Mouse (Mus musculus) MEL (cell line): ENCODE results near the gene Cep95. TPM values are rescaled to one million over a fixed set of nuclear protein-coding genes. Genes with fewer than 3 reads are reported as not detected.

Experiments
- DNase-seq: peaks from one replicate; pipeline ENCODE4 v3.0.0; 2011; ENCODE audit warnings: low read depth, low spot score
- H3K27ac ChIP-seq: 2 replicates; pipeline ENCODE4 v1.5.1; 2012; ENCODE audit warnings: low read depth, mild to moderate bottlenecking, control low read depth, low read length, moderate library complexity; ENCODE audit not compliant: control insufficient read depth
- H3K27me3 ChIP-seq, 2 experiments: fragments of 150-350 bp in 1 of 2; sonication (generic) in 1 of 2; 2 replicates each; pipeline ENCODE4 v1.6.1; 2012; ENCODE audit warnings: low read length in 2 of 2, mild to moderate bottlenecking in 2 of 2, improper control_type of control experiment in 1 of 2, moderate library complexity in 1 of 2; ENCODE audit not compliant: insufficient read depth in 2 of 2, control insufficient read depth in 1 of 2
- H3K36me3 ChIP-seq, 2 experiments: 2 replicates each; pipeline ENCODE4 v1.6.1; 2012 to 2014; ENCODE audit warnings: low read length in 2 of 2, improper control_type of control experiment in 1 of 2, inconsistent platforms in 1 of 2, mild to moderate bottlenecking in 1 of 2; ENCODE audit not compliant: insufficient read depth in 2 of 2, control insufficient read depth in 1 of 2
- H3K4me1 ChIP-seq, 2 experiments: fragments of 150-350 bp in 1 of 2; sonication (generic) in 1 of 2; 2 replicates each; pipeline ENCODE4 v1.6.1; 2012; ENCODE audit warnings: low read length in 2 of 2, improper control_type of control experiment in 1 of 2, mild to moderate bottlenecking in 1 of 2; ENCODE audit not compliant: insufficient read depth in 2 of 2, control insufficient read depth in 1 of 2
- H3K4me3 ChIP-seq, 2 experiments: fragments of 150-350 bp in 1 of 2; sonication (generic) in 1 of 2; 2 replicates each; pipeline ENCODE4 v1.5.1; 2012; ENCODE audit warnings: low read depth in 2 of 2, low read length in 2 of 2, mild to moderate bottlenecking in 2 of 2, moderate library complexity in 2 of 2, control low read depth in 1 of 2, improper control_type of control experiment in 1 of 2; ENCODE audit not compliant: control insufficient read depth in 1 of 2, insufficient read depth in 1 of 2
- H3K79me2 ChIP-seq: 2 replicates; pipeline ENCODE4 v1.6.1; 2012; ENCODE audit warnings: mild to moderate bottlenecking, low read length, moderate library complexity; ENCODE audit not compliant: control insufficient read depth, poor library complexity, insufficient read depth
- H3K9ac ChIP-seq: 2 replicates; pipeline ENCODE4 v1.6.1; 2012; ENCODE audit warnings: low read depth, mild to moderate bottlenecking, control low read depth, low read length, moderate library complexity; ENCODE audit not compliant: control insufficient read depth, poor library complexity, severe bottlenecking
- H3K9me3 ChIP-seq: fragments of 150-350 bp; sonication (generic); replicated peaks from 2 replicates; pipeline ENCODE4 v1.6.1; 2012; ENCODE audit warnings: mild to moderate bottlenecking, low read length, improper control_type of control experiment, moderate library complexity; ENCODE audit not compliant: insufficient read depth
- BHLHE40 ChIP-seq: IDR thresholded peaks from 2 replicates; pipeline ENCODE4 v1.6.1; 2012; ENCODE audit warnings: low read depth, mild to moderate bottlenecking, inconsistent platforms, low read length, improper control_type of control experiment, borderline replicate concordance
- CHD1 ChIP-seq: IDR thresholded peaks from 2 replicates; pipeline ENCODE4 v1.6.1; 2012; ENCODE audit warnings: low read depth, mild to moderate bottlenecking, inconsistent platforms, low read length, improper control_type of control experiment
- CHD2 ChIP-seq: IDR thresholded peaks from 2 replicates; pipeline ENCODE4 v1.6.1; 2011; ENCODE audit warnings: low read length, improper control_type of control experiment
- E2F4 ChIP-seq: IDR thresholded peaks from 2 replicates; pipeline ENCODE4 v1.6.1; 2011; ENCODE audit warnings: low read depth, low read length, improper control_type of control experiment, borderline replicate concordance
- ELF1 ChIP-seq: IDR thresholded peaks from 2 replicates; pipeline ENCODE4 v1.6.1; 2014; ENCODE audit warnings: low read depth, mild to moderate bottlenecking, inconsistent platforms, low read length, improper control_type of control experiment, moderate library complexity
- GABPA ChIP-seq: IDR thresholded peaks from 2 replicates; pipeline ENCODE4 v1.6.1; 2012; ENCODE audit warnings: low read depth, mild to moderate bottlenecking, inconsistent platforms, low read length, improper control_type of control experiment, moderate library complexity
- GATA1 ChIP-seq: IDR thresholded peaks from 2 replicates; pipeline ENCODE4 v1.6.1; 2011; ENCODE audit warnings: low read depth, low read length, improper control_type of control experiment
- JUND ChIP-seq: IDR thresholded peaks from 2 replicates; pipeline ENCODE4 v1.6.1; 2011; ENCODE audit warnings: low read depth, mild to moderate bottlenecking, improper control_type of control experiment, low read length
- KAT2A ChIP-seq: conservative IDR thresholded peaks from 2 replicates; pipeline ENCODE4 v1.6.1; 2012; ENCODE audit warnings: low read depth, low read length, improper control_type of control experiment, inconsistent platforms
- MAFK ChIP-seq: IDR thresholded peaks from 2 replicates; pipeline ENCODE4 v1.6.1; 2011; ENCODE audit warnings: low read depth, mild to moderate bottlenecking, low read length, improper control_type of control experiment, borderline replicate concordance
- MAX ChIP-seq: IDR thresholded peaks from 2 replicates; pipeline ENCODE4 v1.6.1; 2011; ENCODE audit warnings: low read length, improper control_type of control experiment
- MAZ ChIP-seq: IDR thresholded peaks from 2 replicates; pipeline ENCODE4 v1.6.1; 2012; ENCODE audit warnings: low read depth, mild to moderate bottlenecking, inconsistent platforms, low read length, improper control_type of control experiment
- MEF2A ChIP-seq: IDR thresholded peaks from 2 replicates; pipeline ENCODE4 v1.6.1; 2014; ENCODE audit warnings: low read depth, mild to moderate bottlenecking, inconsistent platforms, low read length, improper control_type of control experiment; ENCODE audit not compliant: poor library complexity, insufficient replicate concordance, severe bottlenecking; ENCODE audit errors: extremely low read depth
- MXI1 ChIP-seq: IDR thresholded peaks from 2 replicates; pipeline ENCODE4 v1.6.1; 2011; ENCODE audit warnings: mild to moderate bottlenecking, low read depth, low read length, improper control_type of control experiment
- MYB ChIP-seq: IDR thresholded peaks from 2 replicates; pipeline ENCODE4 v1.6.1; 2011; ENCODE audit warnings: mild to moderate bottlenecking, low read depth, low read length, improper control_type of control experiment
- MYC ChIP-seq: IDR thresholded peaks from 2 replicates; pipeline ENCODE4 v1.6.1; 2011; ENCODE audit warnings: low read depth, mild to moderate bottlenecking, low read length, improper control_type of control experiment, moderate library complexity
- NELFE ChIP-seq: IDR thresholded peaks from 2 replicates; pipeline ENCODE4 v1.6.1; 2011; ENCODE audit warnings: low read depth, low read length, improper control_type of control experiment
- NRF1 ChIP-seq: IDR thresholded peaks from 2 replicates; pipeline ENCODE4 v1.6.1; 2014; ENCODE audit warnings: low read depth, mild to moderate bottlenecking, inconsistent platforms, low read length, improper control_type of control experiment, moderate library complexity; ENCODE audit not compliant: poor library complexity, insufficient read depth, severe bottlenecking
- RAD21 ChIP-seq: IDR thresholded peaks from 2 replicates; pipeline ENCODE4 v1.6.1; 2011; ENCODE audit warnings: mild to moderate bottlenecking, low read depth, low read length, improper control_type of control experiment
- RCOR1 ChIP-seq: IDR thresholded peaks from 2 replicates; pipeline ENCODE4 v1.6.1; 2012; ENCODE audit warnings: low read depth, mild to moderate bottlenecking, inconsistent platforms, low read length, improper control_type of control experiment
- SIN3A ChIP-seq: IDR thresholded peaks from 2 replicates; pipeline ENCODE4 v1.6.1; 2012; ENCODE audit warnings: low read length, improper control_type of control experiment, inconsistent platforms
- SMC3 ChIP-seq: IDR thresholded peaks from 2 replicates; pipeline ENCODE4 v1.6.1; 2011; ENCODE audit warnings: low read depth, low read length, improper control_type of control experiment
- TAL1 ChIP-seq: IDR thresholded peaks from 2 replicates; pipeline ENCODE4 v1.6.1; 2012; ENCODE audit warnings: mild to moderate bottlenecking, inconsistent platforms, low read length, moderate library complexity, mixed read lengths
- TBP ChIP-seq: IDR thresholded peaks from 2 replicates; pipeline ENCODE4 v1.8.0; 2011; ENCODE audit warnings: low read depth, low read length, improper control_type of control experiment
- TCF12 ChIP-seq: IDR thresholded peaks from 2 replicates; pipeline ENCODE4 v1.6.1; 2014; ENCODE audit warnings: low read depth, mild to moderate bottlenecking, inconsistent platforms, low read length, improper control_type of control experiment, moderate library complexity
- UBTF ChIP-seq: IDR thresholded peaks from 2 replicates; pipeline ENCODE4 v1.6.1; 2012; ENCODE audit warnings: low read depth, mild to moderate bottlenecking, inconsistent platforms, low read length, improper control_type of control experiment, moderate library complexity, borderline replicate concordance; ENCODE audit not compliant: insufficient read depth
- USF1 ChIP-seq: IDR thresholded peaks from 2 replicates; pipeline ENCODE4 v1.6.1; 2014; ENCODE audit warnings: low read depth, mild to moderate bottlenecking, inconsistent platforms, low read length, improper control_type of control experiment, moderate library complexity
- ZKSCAN1 ChIP-seq: IDR thresholded peaks from 2 replicates; pipeline ENCODE4 v1.6.1; 2012; ENCODE audit warnings: low read depth, mild to moderate bottlenecking, inconsistent platforms, low read length, improper control_type of control experiment, moderate library complexity
- ZMIZ1 ChIP-seq: IDR thresholded peaks from 2 replicates; pipeline ENCODE4 v1.6.1; 2012; ENCODE audit warnings: low read depth, mild to moderate bottlenecking, inconsistent platforms, low read length, improper control_type of control experiment, moderate library complexity
- polyA plus RNA-seq, 2 experiments: library from polyadenylated mRNA; stranded (reverse) in 1 of 2; unstranded in 1 of 2; fragments of >175 nt in 1 of 2; fragments of >200 nt in 1 of 2; gene quantifications; 2 replicates each; pipeline versions ENCODE4 v1.2.1 to v1.2.4; 2012; ENCODE audit warnings: low replicate concordance in 2 of 2, low read depth in 1 of 2; ENCODE audit not compliant: insufficient read length in 2 of 2, insufficient read depth in 1 of 2, missing spikeins in 1 of 2
- total RNA-seq: library from RNA; depleted of rRNA; stranded (reverse); fragments of 300-350 nt; gene quantifications from 2 replicates; pipeline ENCODE4 v1.2.3, GENCODE M21; 2012

Cep95 gene
- total and polyA plus RNA-seq, 3 experiments = 11.6 to 12.9 TPM; not detected in 1

DNA sequence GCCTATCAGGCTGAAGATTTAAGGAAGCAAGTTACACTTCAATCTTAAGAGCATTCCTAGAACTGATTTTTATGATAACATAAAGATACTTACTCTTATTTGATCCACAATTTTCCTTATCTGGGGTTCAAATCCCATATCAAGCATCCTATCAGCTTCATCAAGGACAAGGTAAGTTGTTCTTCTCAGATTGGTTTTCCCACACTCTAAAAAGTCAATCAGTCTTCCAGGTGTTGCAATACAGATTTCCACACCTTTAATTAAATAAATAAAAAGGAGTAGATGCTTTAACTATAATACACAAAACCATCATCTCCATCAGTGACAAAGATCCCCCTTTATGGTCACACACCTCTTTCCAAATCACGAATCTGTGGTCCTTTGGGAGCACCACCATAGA lies 4.0 kb upstream of the Cep95 start:
- H3K4me3 ChIP-seq = no peak overlapping the region; a peak in 1 of 4 replicates
- TF ChIP-seq TCF12 = no peak
- TF ChIP-seq MAZ = no peak
- TF ChIP-seq ZMIZ1 = no peak
- TF ChIP-seq NRF1 = no peak
- H3K36me3 ChIP-seq = peaks cover 49 to 62% of the 10 kb centered on the region in 2 experiments
- H3K27ac ChIP-seq = no peak overlapping the region
- peaks cover 46% of the 10 kb centered on the region for H3K79me2 ChIP-seq
- H3K27me3 ChIP-seq = no peaks in the 10 kb centered on the region
- no peak for DNase-seq
- peaks cover under 1 to 9% of the 10 kb centered on the region in 2 experiments; a peak in 3 of 4 replicates for H3K4me1 ChIP-seq
- no peaks in the 10 kb centered on the region for H3K9me3 ChIP-seq
- H3K9ac ChIP-seq = no peak overlapping the region; the same call in 1 of the 2 replicates

DNA sequence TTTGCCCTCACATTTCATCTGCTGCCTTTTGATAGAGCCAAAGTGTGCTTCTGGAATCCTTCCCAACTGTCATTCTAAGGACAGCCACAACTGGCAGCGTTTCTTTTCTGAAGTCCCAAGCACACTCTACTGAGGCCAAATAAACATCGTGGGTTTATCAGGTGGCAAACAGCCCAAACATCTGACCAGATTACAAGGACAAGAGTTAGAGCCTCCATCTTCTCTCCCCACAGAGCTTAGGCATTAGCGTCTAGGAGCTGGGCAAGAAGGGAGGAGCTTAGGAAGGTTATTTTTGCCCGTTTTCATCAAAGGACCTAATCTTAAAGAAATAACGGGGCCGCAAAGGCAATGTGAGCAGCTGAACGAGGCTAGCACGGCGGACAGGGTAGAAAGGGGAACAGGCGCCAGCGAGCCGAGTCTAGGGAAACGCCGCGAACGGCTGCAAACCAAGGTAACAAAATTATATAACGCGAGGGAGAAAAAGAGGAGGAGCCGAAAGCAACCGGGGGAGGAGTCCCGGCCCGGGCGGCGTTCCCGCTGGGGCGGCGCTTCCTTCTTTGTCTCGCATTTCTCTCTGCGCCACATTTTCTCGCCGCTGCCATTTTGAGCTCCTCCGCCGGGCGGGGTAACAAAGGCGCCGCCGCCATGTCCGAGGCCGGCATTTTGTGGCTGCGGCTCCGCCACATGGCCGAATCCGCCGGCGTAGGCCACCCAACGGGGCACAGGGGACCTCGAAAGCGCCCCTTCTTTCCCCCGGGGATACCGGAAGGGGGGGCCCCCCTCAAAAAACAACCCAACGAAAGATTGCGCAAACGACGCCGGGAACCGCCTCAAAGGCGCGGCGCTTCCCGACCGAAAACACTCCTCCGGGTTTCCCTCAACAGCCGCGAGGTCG lies 1.7 kb upstream of the Cep95 start:
- Histone ChIP-seq H3K36me3 (peaks cover 45 to 53% of the 10 kb centered on the region in 2 experiments), H3K4me1 (peaks cover 3 to 9% of the 10 kb centered on the region in 2 experiments), H3K4me3 (peak overlapping the region; percentile 82 to 86), H3K27ac (peak overlapping the region; percentile 91), H3K9ac (peak overlapping the region; percentile 96), H3K9me3 (no peaks in the 10 kb centered on the region), H3K79me2 (peaks cover 50% of the 10 kb centered on the region), H3K27me3 (no peaks in the 10 kb centered on the region)
- DNase-seq = peak; percentile 94
- TF ChIP-seq MYB (no peak), CHD1 (0 out of 2 replicates have a peak, but pooled peaks have one; percentile 70), UBTF (peak; percentile 59; the same call in 1 of the 2 replicates), MAX (peak; percentile 56; the same call in 1 of the 2 replicates), MEF2A (no peak), USF1 (peak; percentile 34; the same call in 1 of the 2 replicates), TAL1 (no peak), NRF1 (0 out of 2 replicates have a peak, but pooled peaks have one; percentile 1), SIN3A (peak; percentile 85), TBP (peak; percentile 91), MXI1 (peak; percentile 81), ELF1 (peak; percentile 80), SMC3 (peak; percentile 14; the same call in 1 of the 2 replicates), RAD21 (no peak), RCOR1 (peak; percentile 44), KAT2A (peak; percentile 32; the same call in 1 of the 2 replicates), GABPA (no peak), ZKSCAN1 (no peak), NELFE (peak; percentile 64), GATA1 (no peak), MAFK (no peak), MYC (0 out of 2 replicates have a peak, but pooled peaks have one; percentile 28), E2F4 (0 out of 2 replicates have a peak, but pooled peaks have one; percentile 9), JUND (no peak), CHD2 (no peak), BHLHE40 (no peak)
